Mouse (Mus musculus) limb, embryonic 14.5 days (tissue): ENCODE results near the gene C1qc. TPM values are rescaled to one million over a fixed set of nuclear protein-coding genes. Genes with fewer than 3 reads are reported as not detected.

Source experiments
- ATAC-seq: fragments of 200-750 bp; cut with Nextera tagmentation; 2 replicates; pipeline ENCODE4 v1.8.0; 2017; ENCODE audit warnings: low read depth, moderate number of reproducible peaks, moderate TSS enrichment; ENCODE audit not compliant: low FRiP score
- DNase-seq: peaks from one replicate; pipeline ENCODE4 v3.0.0-alpha.2; 2015; ENCODE audit warnings: low spot score
- H3K27ac ChIP-seq: fragments of 300-500 bp; sonication (generic); replicated peaks from 2 replicates; pipeline ENCODE4 v1.5.1; 2014; ENCODE audit warnings: low read depth, mild to moderate bottlenecking, low read length, moderate library complexity, mixed read lengths
- H3K27me3 ChIP-seq: fragments of 300-500 bp; sonication (generic); 2 replicates; pipeline ENCODE4 v1.6.1; 2014; ENCODE audit warnings: low read length, mixed read lengths; ENCODE audit not compliant: control insufficient read depth, insufficient read depth
- H3K36me3 ChIP-seq: fragments of 300-500 bp; sonication (generic); 2 replicates; pipeline ENCODE4 v1.6.1; 2014; ENCODE audit warnings: mild to moderate bottlenecking, low read length, moderate library complexity, mixed read lengths; ENCODE audit not compliant: control insufficient read depth, insufficient read depth
- H3K4me1 ChIP-seq: fragments of 300-500 bp; sonication (generic); 2 replicates; pipeline ENCODE4 v1.6.1; 2014; ENCODE audit warnings: antibody characterized with exemption, low read length, mixed read lengths; ENCODE audit not compliant: control insufficient read depth, insufficient read depth
- H3K4me2 ChIP-seq: fragments of 300-500 bp; sonication (generic); replicated peaks from 2 replicates; pipeline ENCODE4 v1.6.1; 2014; ENCODE audit warnings: low read depth, mild to moderate bottlenecking, low read length, moderate library complexity; ENCODE audit not compliant: severe bottlenecking
- H3K4me3 ChIP-seq: fragments of 300-500 bp; sonication (generic); replicated peaks from 2 replicates; pipeline ENCODE4 v1.5.1; 2014; ENCODE audit warnings: low read length
- H3K9ac ChIP-seq: fragments of 300-500 bp; sonication (generic); 2 replicates; pipeline ENCODE4 v1.6.1; 2014; ENCODE audit warnings: mild to moderate bottlenecking, low read depth, low read length, moderate library complexity; ENCODE audit not compliant: severe bottlenecking
- H3K9me3 ChIP-seq: fragments of 300-500 bp; sonication (generic); 2 replicates; pipeline ENCODE4 v1.6.1; 2016; ENCODE audit warnings: low read length; ENCODE audit not compliant: control insufficient read depth
- POLR2A ChIP-seq: fragments of 200-500 bp; IDR thresholded peaks from 2 replicates; pipeline ENCODE4 v1.8.0; 2012; ENCODE audit warnings: inconsistent platforms, mild to moderate bottlenecking, moderate library complexity, borderline replicate concordance; ENCODE audit not compliant: insufficient read depth, insufficient read length; ENCODE audit errors: extremely low read depth
- WGBS: fragments of 180-500 bp; shearing (Covaris S2); extraction: QIAGEN DNeasy Blood & Tissue Kit; methylation state at CpG from one replicate; pipeline ENCODE4 v1.1.7; 2014; 5-methylcytosine and 5-hydroxymethylcytosine counted together
- polyA plus RNA-seq, 2 experiments: library from polyadenylated mRNA; depleted of rRNA in 1 of 2; stranded (reverse) in 1 of 2; unstranded in 1 of 2; fragments of >200 nt; fragmentation: Nextera tagmentation in 1 of 2; extraction: Ambion mirVana in 1 of 2; gene quantifications; 2 replicates each; pipeline versions ENCODE4 v1.2.1 to v1.2.3; 2012 to 2014

C1qc gene
- polyA plus RNA-seq (2012; rRNA removed) (36.7 and 44.6 TPM in 2 replicates), polyA plus RNA-seq (2014; fragmentation: Nextera tagmentation; extraction: Ambion mirVana) (40.5 and 43.2 TPM in 2 replicates)

DNA sequence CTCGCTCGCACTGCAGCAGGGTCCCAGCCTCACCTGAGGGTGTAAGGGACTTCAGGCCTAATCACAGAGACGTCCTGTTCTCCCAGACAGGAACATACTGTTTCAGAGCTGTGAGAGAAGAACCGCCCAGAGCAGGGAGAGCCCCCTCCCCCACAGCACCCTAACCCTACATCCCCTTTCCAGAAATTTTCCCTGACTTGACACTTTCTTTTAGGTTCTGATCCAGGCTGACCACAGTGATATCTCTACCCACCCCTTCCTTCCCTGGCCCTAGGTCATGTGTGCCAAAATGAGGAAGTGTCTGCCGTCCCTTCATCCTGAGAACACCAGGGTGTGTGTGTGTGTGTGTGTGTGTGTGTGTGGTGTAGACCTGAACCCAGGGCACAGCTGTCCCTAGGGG lies at the start of gene C1qc:
TSS of gene C1qc (minus strand) at position 255 of the 400 bp plus-strand sequence.
- H3K9ac ChIP-seq, result no peak within 1 kb of the TSS
- no peak within 1 kb of the TSS for H3K4me3 ChIP-seq
- no peaks in the 10 kb centered on the region for H3K36me3 ChIP-seq
- no peak within 1 kb of the TSS for H3K27ac ChIP-seq
- H3K4me1 ChIP-seq, result no peaks in the 10 kb centered on the region
- no peak for ATAC-seq
- no peaks in the 10 kb centered on the region for H3K9me3 ChIP-seq
- WGBS, result 59% methylated on average over 5 of the region's 5 CpGs
- H3K4me2 ChIP-seq, result no peak within 1 kb of the TSS
- DNase-seq, result no peak
- TF ChIP-seq POLR2A, result no peak
- peaks cover 26% of the 10 kb centered on the region; the same call in 1 of the 2 replicates for H3K27me3 ChIP-seq

DNA sequence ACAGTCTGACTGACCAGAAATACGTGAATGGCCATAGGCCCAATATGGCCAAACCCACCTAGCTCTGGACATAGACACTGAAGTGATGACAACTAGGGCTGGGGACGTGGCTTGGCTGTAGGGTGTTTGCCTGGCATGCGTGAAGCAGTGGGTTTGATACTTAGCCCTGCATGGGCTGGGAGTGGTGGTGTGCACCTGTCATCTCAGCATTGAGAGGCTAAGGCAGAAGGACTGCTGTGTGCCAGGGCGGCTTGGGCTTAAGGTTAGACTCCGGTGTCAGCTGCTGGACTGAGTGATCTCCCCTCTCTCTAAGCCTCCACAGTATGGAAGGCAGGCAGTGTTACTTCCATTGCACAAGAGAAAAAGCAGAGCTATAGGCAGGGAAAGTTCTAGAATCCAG lies 45.1 kb upstream of the C1qc start:
- WGBS, result 87% methylated on average over 5 of the region's 5 CpGs
- Histone ChIP-seq H3K4me2 (no peak overlapping the region), H3K9ac (no peak overlapping the region), H3K9me3 (no peaks in the 10 kb centered on the region), H3K4me1 (no peaks in the 10 kb centered on the region), H3K4me3 (no peak overlapping the region), H3K27me3 (no peaks in the 10 kb centered on the region), H3K27ac (no peak overlapping the region), H3K36me3 (no peaks in the 10 kb centered on the region)
- no peak for TF ChIP-seq POLR2A
- no peak for DNase-seq
- no peak for ATAC-seq

DNA sequence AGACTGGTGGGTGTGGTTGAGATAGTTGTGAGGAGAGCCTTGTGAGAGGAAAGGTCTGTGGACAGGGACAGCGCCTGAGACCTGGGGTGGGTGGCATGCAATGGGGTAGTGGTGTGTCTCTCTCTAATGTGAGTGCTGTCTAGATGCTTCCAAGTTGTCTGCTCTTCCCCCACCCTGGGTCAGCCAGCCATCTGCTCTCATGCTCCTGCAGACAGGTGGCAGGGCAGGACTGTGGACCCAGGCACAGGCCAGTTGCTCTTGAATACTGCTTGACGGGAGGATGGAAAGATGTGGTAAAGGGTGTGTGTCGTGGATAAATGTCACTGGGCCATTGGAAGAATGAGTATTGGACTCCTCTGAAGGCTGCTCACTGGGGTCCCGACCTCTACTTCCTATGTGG lies 44.5 kb upstream of the C1qc start:
- DNase-seq (no peak), ATAC-seq (no peak)
- Histone ChIP-seq H3K9me3 (no peaks in the 10 kb centered on the region), H3K27me3 (no peaks in the 10 kb centered on the region), H3K4me1 (no peaks in the 10 kb centered on the region), H3K4me2 (no peak overlapping the region), H3K36me3 (no peaks in the 10 kb centered on the region), H3K9ac (no peak overlapping the region), H3K27ac (no peak overlapping the region), H3K4me3 (no peak overlapping the region)
- no peak for TF ChIP-seq POLR2A
- 67% methylated on average over 4 of the region's 4 CpGs for WGBS

- Histone ChIP-seq H3K36me3 (no peaks in the 10 kb centered on the region), H3K27ac (no peak overlapping the region), H3K9ac (no peak overlapping the region), H3K4me2 (no peak overlapping the region), H3K27me3 (no peaks in the 10 kb centered on the region), H3K9me3 (no peaks in the 10 kb centered on the region), H3K4me1 (no peaks in the 10 kb centered on the region), H3K4me3 (no peak overlapping the region)
- DNase-seq (no peak), ATAC-seq (no peak)
- 56% methylated on average over 18 of the region's 18 CpGs for WGBS
- TF ChIP-seq POLR2A, result no peak
These were observed 42.1 kb upstream of the C1qc start for GRCm38 (mm10) chr4:136934746-136935613.

DNA sequence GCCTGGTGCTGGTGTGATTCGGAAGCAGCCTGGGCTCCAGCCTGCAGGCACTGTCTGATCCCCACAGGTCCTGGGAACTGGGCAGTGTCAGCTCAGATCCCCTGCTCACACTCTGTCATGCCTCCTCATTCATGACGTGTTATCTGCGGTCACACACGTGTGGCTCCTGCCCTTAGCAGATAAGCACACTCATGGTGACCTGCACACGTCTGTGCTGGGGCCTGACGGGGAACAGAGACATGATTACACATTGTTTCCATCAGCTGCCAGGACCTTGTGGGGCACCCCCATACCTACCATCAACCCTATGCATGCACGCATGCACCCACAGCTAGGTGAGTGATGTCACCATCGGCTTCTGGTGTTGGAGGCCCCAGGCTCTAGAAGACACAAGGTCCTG lies 37.6 kb upstream of the C1qc start:
- Histone ChIP-seq H3K9ac (no peak overlapping the region), H3K27me3 (no peaks in the 10 kb centered on the region; the same call in 1 of the 2 replicates), H3K9me3 (no peaks in the 10 kb centered on the region), H3K27ac (no peak overlapping the region), H3K4me3 (no peak overlapping the region), H3K4me2 (no peak overlapping the region), H3K4me1 (no peaks in the 10 kb centered on the region), H3K36me3 (no peaks in the 10 kb centered on the region)
- TF ChIP-seq POLR2A, result no peak
- no peak for ATAC-seq
- 87% methylated on average over 8 of the region's 8 CpGs for WGBS
- DNase-seq, result no peak

GRCm38 (mm10) chr4:136928928-136929327 lies 36.1 kb upstream of the C1qc start:
- Histone ChIP-seq H3K36me3 (no peaks in the 10 kb centered on the region), H3K4me3 (no peak overlapping the region), H3K27ac (no peak overlapping the region), H3K4me1 (no peaks in the 10 kb centered on the region), H3K4me2 (no peak overlapping the region), H3K9me3 (no peaks in the 10 kb centered on the region), H3K9ac (no peak overlapping the region), H3K27me3 (no peaks in the 10 kb centered on the region; the same call in 1 of the 2 replicates)
- 13% methylated on average over 5 of the region's 5 CpGs for WGBS
- DNase-seq, result no peak
- ATAC-seq, result no peak
- TF ChIP-seq POLR2A, result no peak
